8 mouse cellular contexts compared by ENCODE assay signal in genomic region chr9:88481061-88481790, GRCm38 (mm10). TPM values are rescaled to one million over a fixed set of nuclear protein-coding genes. Genes with fewer than 3 reads are reported as not detected.
DNase-seq lines count a peak whose midpoint lies in the region; ATAC-seq lines count a peak whose summit lies in the region.

No protein-coding gene starts in this region.

- peaks cover 13% of the 10 kb centered on the region for H3K36me3 ChIP-seq in hindbrain, embryonic 13.5 days

- peak; percentile 61 for DNase-seq in T-cell, adult 2 months (ENCODE audit: low spot score)
- peak; percentile 71 for DNase-seq in cerebellum, adult 9-11 months
- DNase-seq in frontal cortex, postnatal 14 days (ENCODE audit: low spot score in 2 of 2): peak; percentile 24 to 25
- peak; percentile 39 to 40 for DNase-seq in layer of hippocampus, postnatal 14 days (ENCODE audit: low spot score in 2 of 2)
- DNase-seq in lung, postnatal 14 days: peak; percentile 30
- DNase-seq in right cerebral cortex, adult 2 months (ENCODE audit: low spot score in 2 of 2): peak; percentile 29 to 48
- DNase-seq in urinary bladder, postnatal 36 days (ENCODE audit: low spot score in 2 of 2): peak; percentile 26 to 36

- peak overlapping the region; percentile 75 for H3K4me2 ChIP-seq in hindbrain, embryonic 13.5 days

- H3K27me3 ChIP-seq in hindbrain, embryonic 13.5 days: no peaks in the 10 kb centered on the region

- H3K27ac ChIP-seq in hindbrain, embryonic 13.5 days: peak overlapping the region; percentile 100

- under 1% methylated on average over 56 of the region's 78 CpGs for WGBS in hindbrain, embryonic 13.5 days

- peak overlapping the region; percentile 99 for H3K4me3 ChIP-seq in hindbrain, embryonic 13.5 days

- peak; percentile 0; the same call in 1 of the 2 replicates for ATAC-seq in hindbrain, embryonic 13.5 days (ENCODE audit: low FRiP score)

- H3K9me3 ChIP-seq in hindbrain, embryonic 13.5 days: no peaks in the 10 kb centered on the region

- H3K4me1 ChIP-seq in hindbrain, embryonic 13.5 days (replicated peaks): peaks cover 19% of the 10 kb centered on the region

- H3K9ac ChIP-seq in hindbrain, embryonic 13.5 days: peak overlapping the region; percentile 97

RNA-seq across cellular contexts. Expression of gene Syncrip, which starts 1.1 kb away (rescaled TPM):
- polyA plus RNA-seq in hindbrain, embryonic 13.5 days (2015; fragmentation: Nextera tagmentation; extraction: Ambion mirVana): 89.3 and 94.2 TPM in 2 replicates
- total RNA-seq in layer of hippocampus, postnatal 14 days (2021): 10 to 100 TPM; 77.9 to 81.8 TPM

RNA-seq across cellular contexts. Expression of gene Gm20537, which starts 24.8 kb away (rescaled TPM):
- 0.44 TPM in 1 of 2 replicates, not detected in the other for polyA plus RNA-seq in hindbrain, embryonic 13.5 days (2015; fragmentation: Nextera tagmentation; extraction: Ambion mirVana)
- total RNA-seq in layer of hippocampus, postnatal 14 days (2021): under 1 TPM in 1 of 2 experiments, not detected in 1; 0.88 TPM

RNA-seq across cellular contexts. Expression of gene Snx14, which starts 42.5 kb away (rescaled TPM):
- 29.4 and 30.3 TPM in 2 replicates for polyA plus RNA-seq in hindbrain, embryonic 13.5 days (2015; fragmentation: Nextera tagmentation; extraction: Ambion mirVana)
- total RNA-seq in layer of hippocampus, postnatal 14 days (2021): 10 to 100 TPM; 50.1 to 50.2 TPM

Comparison
In these comparisons a context has a peak if more than half of its experiments do, and no peak if none do; other contexts are left out.
1. Peak in every context shown above with its lines: DNase-seq, ATAC-seq, H3K4me3 ChIP-seq and H3K27ac ChIP-seq.